Mouse (Mus musculus) CD8-positive naive resting alpha-beta T cell, adult 57 days (primary cell): ENCODE measurements around the gene Gpn2. TPM values are rescaled to one million over a fixed set of nuclear protein-coding genes. Genes with fewer than 3 reads are reported as not detected.

Experiments used
- total RNA-seq: library from RNA; stranded (reverse); gene quantifications from one replicate; pipeline ENCODE4 v1.2.4, GENCODE M21; 2023

The Gpn2 gene
- 24.1 TPM for total RNA-seq

DNA sequence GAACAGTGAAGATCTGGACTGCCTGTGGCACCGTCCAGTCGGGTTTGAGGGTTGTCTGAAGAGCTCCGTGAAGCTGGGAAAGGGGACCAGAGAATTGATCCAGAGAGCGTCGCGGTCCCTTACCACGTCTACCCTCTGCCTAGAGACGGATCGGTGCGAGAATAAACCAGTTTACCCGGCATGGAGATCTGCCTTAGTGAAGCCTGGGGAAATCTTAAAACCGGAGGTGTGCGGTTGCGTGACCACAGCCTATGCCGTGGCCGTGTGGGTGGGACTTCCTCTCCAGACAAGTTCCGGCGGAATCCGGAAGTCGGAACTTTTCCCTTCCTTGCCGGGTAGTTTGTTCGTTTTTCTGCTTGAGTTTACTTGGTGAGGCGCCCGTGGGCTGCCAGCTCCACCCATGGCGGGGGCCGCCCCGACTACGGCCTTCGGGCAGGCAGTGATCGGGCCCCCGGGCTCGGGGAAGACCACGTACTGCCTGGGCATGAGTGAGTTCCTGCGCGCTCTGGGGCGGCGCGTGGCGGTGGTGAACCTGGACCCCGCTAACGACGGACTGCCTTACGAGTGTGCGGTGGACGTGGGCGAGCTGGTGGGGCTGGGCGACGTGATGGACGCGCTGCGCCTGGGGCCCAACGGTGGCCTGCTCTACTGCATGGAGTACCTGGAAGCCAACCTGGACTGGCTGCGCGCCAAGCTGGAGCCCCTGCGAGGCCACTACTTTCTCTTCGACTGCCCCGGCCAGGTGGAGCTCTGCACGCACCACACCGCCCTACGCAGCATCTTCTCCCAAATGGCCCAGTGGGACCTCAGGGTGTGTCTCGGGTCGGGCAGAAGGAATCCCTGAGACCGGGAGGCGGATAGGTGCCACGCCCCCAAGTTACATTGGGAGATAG is at the start of gene Gpn2:
TSS of gene Gpn2 (plus strand) at position 304 of the 893 bp plus-strand sequence.

DNA sequence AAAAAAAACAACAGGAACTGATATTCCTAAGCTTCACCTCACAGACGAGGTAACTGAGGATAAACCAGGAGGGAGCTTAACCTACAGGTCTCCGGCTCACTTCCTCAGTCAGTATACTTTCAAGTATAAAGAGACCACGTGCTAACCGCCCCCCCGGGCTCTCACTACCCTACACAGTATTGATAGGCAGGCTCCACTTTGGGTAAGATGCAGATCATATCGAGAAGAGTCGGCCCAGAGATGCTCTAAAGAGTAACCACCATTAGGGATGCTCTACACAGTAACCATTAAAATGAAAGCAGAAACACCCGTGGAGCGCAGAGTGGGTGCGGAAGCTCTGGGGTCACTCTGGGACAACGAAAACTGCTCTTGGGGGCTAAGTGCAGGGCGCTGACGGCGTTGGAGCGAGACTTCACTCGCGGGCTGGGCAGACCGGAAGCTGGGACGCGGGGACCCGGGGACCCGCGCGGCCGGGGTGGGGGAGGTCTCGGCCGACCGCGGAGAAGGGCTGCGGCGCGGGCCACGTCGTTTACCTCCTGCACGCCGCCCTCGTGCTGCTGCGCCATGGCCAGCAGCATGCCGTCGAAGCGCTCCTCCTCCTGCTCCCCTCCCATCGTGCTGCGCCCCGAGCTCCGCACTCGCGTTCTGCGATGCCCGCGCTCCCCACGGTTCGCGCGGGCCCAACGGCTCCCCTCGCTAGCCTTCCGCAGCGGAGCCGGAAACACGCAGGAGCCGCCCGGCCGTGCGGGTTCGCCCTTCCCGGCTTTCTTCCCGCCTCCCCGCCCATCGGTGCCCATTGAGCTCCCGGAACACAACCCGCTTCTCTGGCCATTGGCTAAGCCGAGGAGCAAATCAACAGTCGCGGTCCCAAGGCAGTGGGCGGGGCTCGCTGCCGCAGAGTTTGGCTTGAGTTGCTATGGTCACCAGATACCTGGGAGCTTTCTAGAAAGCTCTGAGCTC is 38.6 kb upstream of the Gpn2 start, which contains the start of gene Nudc:
TSS of gene Nudc (minus strand) at position 725 of the 960 bp plus-strand sequence.

DNA sequence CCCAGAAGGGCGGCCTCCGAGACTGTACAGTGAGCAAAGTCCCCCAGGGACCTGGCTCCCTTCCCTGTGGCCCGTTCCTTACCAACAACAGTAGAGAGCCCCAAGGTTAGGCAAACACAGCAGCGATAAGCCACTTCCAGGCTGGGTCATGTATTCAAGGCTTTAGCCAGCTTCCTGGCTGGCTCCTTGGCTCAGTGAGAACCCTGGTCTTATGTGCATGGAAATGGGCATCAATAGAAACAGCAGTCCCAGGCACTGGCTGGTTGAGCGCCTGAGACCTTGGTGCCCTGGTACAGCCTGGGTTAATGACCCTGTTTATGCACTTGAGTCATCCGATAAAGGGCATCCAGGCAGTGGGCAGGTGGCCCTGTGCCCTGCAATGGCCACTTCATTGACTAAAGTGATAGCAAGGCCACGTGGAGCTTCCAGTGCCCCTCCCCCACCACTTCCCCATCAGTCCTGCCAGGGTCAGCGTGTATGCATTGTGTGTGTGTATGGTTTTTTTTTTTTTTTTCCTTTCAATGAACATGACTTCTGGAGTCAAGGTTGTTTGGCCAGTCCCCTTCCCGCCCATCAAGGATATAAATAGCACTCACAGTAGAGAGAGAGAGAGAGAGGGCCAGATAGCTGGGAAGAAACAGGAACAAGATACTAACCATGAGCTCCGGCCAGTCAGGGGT is 31.3 kb upstream of the Gpn2 start, which contains the start of gene Nr0b2:
TSS of gene Nr0b2 (plus strand) at position 609 of the 680 bp plus-strand sequence.

GRCm38 (mm10) chr4:133574070-133574842 is 9.9 kb upstream of the Gpn2 start, which contains the start of gene Gpatch3:
Gene Gpatch3, plus strand, starts transcription at chr4:133574745.

DNA sequence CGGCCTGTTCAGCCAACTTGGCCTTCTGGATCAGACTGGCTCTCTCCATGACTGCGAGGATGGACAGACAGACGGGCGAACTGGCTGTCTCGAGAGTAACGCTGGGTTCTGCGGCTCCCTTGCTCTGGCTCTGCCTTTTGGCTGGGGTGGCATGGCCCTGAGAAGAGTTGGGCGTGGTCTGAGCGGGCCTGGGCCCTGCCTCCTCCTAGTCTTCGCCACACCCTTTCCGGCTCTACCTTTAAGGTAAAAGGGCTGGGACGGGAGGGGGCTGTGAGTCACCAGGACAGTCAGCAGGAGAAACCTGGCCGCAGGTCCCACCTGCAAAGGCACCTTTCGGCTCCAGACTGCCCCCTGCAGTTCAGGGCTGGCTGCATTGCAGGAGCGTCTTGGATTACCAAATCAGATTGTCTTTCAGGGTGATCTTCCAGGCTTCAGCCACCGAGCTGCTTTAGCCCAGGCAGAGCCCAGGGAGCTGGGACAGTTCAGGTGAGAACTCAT is 17.6 kb downstream of the Gpn2 start, which contains the start of gene Sfn:
TSS of gene Sfn (minus strand) at position 448 of the 498 bp plus-strand sequence.

Other genes with a start within 250 kb of the Gpn2 start
- gene Wdtc1, start 230.9 kb upstream of the Gpn2 start, total RNA-seq: 44.1 TPM
- gene Slc9a1, start 214.7 kb upstream of the Gpn2 start, total RNA-seq: 49.2 TPM
- gene Tent5b, start 104.2 kb upstream of the Gpn2 start, total RNA-seq: not detected
- 27.5 TPM for gene Trnp1, start 85.8 kb upstream of the Gpn2 start, total RNA-seq
- gene Kdf1, start 65.4 kb upstream of the Gpn2 start, total RNA-seq: 0.31 TPM
- 96.8 TPM for gene Nudc, start 38.4 kb upstream of the Gpn2 start, total RNA-seq
- gene Nr0b2, start 31.0 kb upstream of the Gpn2 start, total RNA-seq: not detected
- gene Gpatch3, start 9.6 kb upstream of the Gpn2 start, total RNA-seq: 23.5 TPM
- gene Sfn, start 17.8 kb downstream of the Gpn2 start, total RNA-seq: 49.2 TPM
- 197 TPM for gene Zdhhc18, start 65.8 kb downstream of the Gpn2 start, total RNA-seq
- gene Pigv, start 88.3 kb downstream of the Gpn2 start, total RNA-seq: 24.6 TPM
- 284 TPM for gene Arid1a, start 172.4 kb downstream of the Gpn2 start, total RNA-seq